Mouse (Mus musculus): ENCODE data around the gene 1500011B03Rik. TPM values are rescaled to one million over a fixed set of nuclear protein-coding genes. Genes with fewer than 3 reads are reported as not detected.
A peak's percentile ranks its signal among the peaks of the same experiment; 100 is the strongest.

1500011B03Rik gene
- total RNA-seq, 2 experiments from 2014 or later, result 9.4 to 10.5 TPM

GRCm38 (mm10) chr5:114813525-114814181, 9.6 kb downstream of the 1500011B03Rik start:
- intact Hi-C loops (cut with DNase I; ENCODE audit: low total_unique reads), result no loop called here
- DNase-seq, result peak; percentile 88

GRCm38 (mm10) chr5:114809826-114810225, 13.4 kb downstream of the 1500011B03Rik start:
- intact Hi-C loops (cut with DNase I; ENCODE audit: low total_unique reads), result no loop called here
- no peak for DNase-seq

GRCm38 (mm10) chr5:114809181-114809756, 14.0 kb downstream of the 1500011B03Rik start:
- intact Hi-C loops (cut with DNase I; ENCODE audit: low total_unique reads), result no loop called here
- no peak for DNase-seq

GRCm38 (mm10) chr5:114808385-114808784, 14.9 kb downstream of the 1500011B03Rik start:
- intact Hi-C loops (cut with DNase I; ENCODE audit: low total_unique reads), result no loop called here

GRCm38 (mm10) chr5:114807893-114808292, 15.4 kb downstream of the 1500011B03Rik start:
- intact Hi-C loops (cut with DNase I; ENCODE audit: low total_unique reads), result no loop called here
- no peak for DNase-seq

More at GRCm38 (mm10) chr5:114808385-114808784, 14.9 kb downstream of the 1500011B03Rik start:
- DNase-seq, result no peak

GRCm38 (mm10) chr5:114807468-114807867, 15.8 kb downstream of the 1500011B03Rik start:
- intact Hi-C loops (cut with DNase I; ENCODE audit: low total_unique reads), result no loop called here

GRCm38 (mm10) chr5:114807063-114807462, 16.2 kb downstream of the 1500011B03Rik start:
- DNase-seq, result no peak
- intact Hi-C loops (cut with DNase I; ENCODE audit: low total_unique reads), result no loop called here

More at GRCm38 (mm10) chr5:114807468-114807867, 15.8 kb downstream of the 1500011B03Rik start:
- no peak for DNase-seq

GRCm38 (mm10) chr5:114806636-114807035, 16.6 kb downstream of the 1500011B03Rik start:
- no peak for DNase-seq
- intact Hi-C loops (cut with DNase I; ENCODE audit: low total_unique reads), result no loop called here

GRCm38 (mm10) chr5:114805436-114806350, 17.6 kb downstream of the 1500011B03Rik start:
- DNase-seq, result no peak
- intact Hi-C loops (cut with DNase I; ENCODE audit: low total_unique reads), result no loop called here

GRCm38 (mm10) chr5:114804958-114805357, 18.3 kb downstream of the 1500011B03Rik start:
- peak; percentile 54 for DNase-seq
- intact Hi-C loops (cut with DNase I; ENCODE audit: low total_unique reads), result no loop called here

- intact Hi-C loops (cut with DNase I; ENCODE audit: low total_unique reads), result no loop called here
Observed at GRCm38 (mm10) chr5:114804335-114804734, 18.9 kb downstream of the 1500011B03Rik start.

GRCm38 (mm10) chr5:114803231-114803630, 20.0 kb downstream of the 1500011B03Rik start:
- intact Hi-C loops (cut with DNase I; ENCODE audit: low total_unique reads), result no loop called here
- no peak for DNase-seq

More at GRCm38 (mm10) chr5:114804335-114804734, 18.9 kb downstream of the 1500011B03Rik start:
- DNase-seq, result no peak

GRCm38 (mm10) chr5:114801841-114802240, 21.4 kb downstream of the 1500011B03Rik start:
- no peak for DNase-seq
- intact Hi-C loops (cut with DNase I; ENCODE audit: low total_unique reads), result no loop called here

GRCm38 (mm10) chr5:114801049-114801448, 22.2 kb downstream of the 1500011B03Rik start:
- intact Hi-C loops (cut with DNase I; ENCODE audit: low total_unique reads), result no loop called here
- no peak for DNase-seq

GRCm38 (mm10) chr5:114799848-114800247, 23.4 kb downstream of the 1500011B03Rik start:
- intact Hi-C loops (cut with DNase I; ENCODE audit: low total_unique reads), result no loop called here
- no peak for DNase-seq

- DNase-seq, result no peak
- intact Hi-C loops (cut with DNase I; ENCODE audit: low total_unique reads), result no loop called here
Observed at GRCm38 (mm10) chr5:114797253-114797652, 26.0 kb downstream of the 1500011B03Rik start.

- DNase-seq, result no peak
Observed at GRCm38 (mm10) chr5:114796299-114797012, 26.8 kb downstream of the 1500011B03Rik start.

GRCm38 (mm10) chr5:114795653-114796052, 27.6 kb downstream of the 1500011B03Rik start:
- intact Hi-C loops (cut with DNase I; ENCODE audit: low total_unique reads), result no loop called here
- DNase-seq, result no peak

More at GRCm38 (mm10) chr5:114796299-114797012, 26.8 kb downstream of the 1500011B03Rik start:
- intact Hi-C loops (cut with DNase I; ENCODE audit: low total_unique reads), result no loop called here

GRCm38 (mm10) chr5:114795231-114795630, 28.0 kb downstream of the 1500011B03Rik start:
- DNase-seq, result no peak
- intact Hi-C loops (cut with DNase I; ENCODE audit: low total_unique reads), result no loop called here

All from gastrocnemius, postnatal 14 days (tissue).